Mouse (Mus musculus) MEL (cell line): ENCODE results near the gene Kpna3. TPM values are rescaled to one million over a fixed set of nuclear protein-coding genes. Genes with fewer than 3 reads are reported as not detected.

ENCODE experiments used
- DNase-seq: peaks from one replicate; pipeline ENCODE4 v3.0.0; 2011; ENCODE audit warnings: low read depth, low spot score
- H3K27ac ChIP-seq: 2 replicates; pipeline ENCODE4 v1.5.1; 2012; ENCODE audit warnings: low read depth, mild to moderate bottlenecking, control low read depth, low read length, moderate library complexity; ENCODE audit not compliant: control insufficient read depth
- H3K27me3 ChIP-seq, 2 experiments: fragments of 150-350 bp in 1 of 2; sonication (generic) in 1 of 2; 2 replicates each; pipeline ENCODE4 v1.6.1; 2012; ENCODE audit warnings: low read length in 2 of 2, mild to moderate bottlenecking in 2 of 2, improper control_type of control experiment in 1 of 2, moderate library complexity in 1 of 2; ENCODE audit not compliant: insufficient read depth in 2 of 2, control insufficient read depth in 1 of 2
- H3K36me3 ChIP-seq, 2 experiments: 2 replicates each; pipeline ENCODE4 v1.6.1; 2012 to 2014; ENCODE audit warnings: low read length in 2 of 2, improper control_type of control experiment in 1 of 2, inconsistent platforms in 1 of 2, mild to moderate bottlenecking in 1 of 2; ENCODE audit not compliant: insufficient read depth in 2 of 2, control insufficient read depth in 1 of 2
- H3K4me1 ChIP-seq, 2 experiments: fragments of 150-350 bp in 1 of 2; sonication (generic) in 1 of 2; 2 replicates each; pipeline ENCODE4 v1.6.1; 2012; ENCODE audit warnings: low read length in 2 of 2, improper control_type of control experiment in 1 of 2, mild to moderate bottlenecking in 1 of 2; ENCODE audit not compliant: insufficient read depth in 2 of 2, control insufficient read depth in 1 of 2
- H3K4me3 ChIP-seq, 2 experiments: fragments of 150-350 bp in 1 of 2; sonication (generic) in 1 of 2; 2 replicates each; pipeline ENCODE4 v1.5.1; 2012; ENCODE audit warnings: low read depth in 2 of 2, low read length in 2 of 2, mild to moderate bottlenecking in 2 of 2, moderate library complexity in 2 of 2, control low read depth in 1 of 2, improper control_type of control experiment in 1 of 2; ENCODE audit not compliant: control insufficient read depth in 1 of 2, insufficient read depth in 1 of 2
- H3K79me2 ChIP-seq: 2 replicates; pipeline ENCODE4 v1.6.1; 2012; ENCODE audit warnings: mild to moderate bottlenecking, low read length, moderate library complexity; ENCODE audit not compliant: control insufficient read depth, poor library complexity, insufficient read depth
- H3K9ac ChIP-seq: 2 replicates; pipeline ENCODE4 v1.6.1; 2012; ENCODE audit warnings: low read depth, mild to moderate bottlenecking, control low read depth, low read length, moderate library complexity; ENCODE audit not compliant: control insufficient read depth, poor library complexity, severe bottlenecking
- H3K9me3 ChIP-seq: fragments of 150-350 bp; sonication (generic); replicated peaks from 2 replicates; pipeline ENCODE4 v1.6.1; 2012; ENCODE audit warnings: mild to moderate bottlenecking, low read length, improper control_type of control experiment, moderate library complexity; ENCODE audit not compliant: insufficient read depth
- BHLHE40 ChIP-seq: IDR thresholded peaks from 2 replicates; pipeline ENCODE4 v1.6.1; 2012; ENCODE audit warnings: low read depth, mild to moderate bottlenecking, inconsistent platforms, low read length, improper control_type of control experiment, borderline replicate concordance
- KAT2A ChIP-seq: conservative IDR thresholded peaks from 2 replicates; pipeline ENCODE4 v1.6.1; 2012; ENCODE audit warnings: low read depth, low read length, improper control_type of control experiment, inconsistent platforms
- MAZ ChIP-seq: IDR thresholded peaks from 2 replicates; pipeline ENCODE4 v1.6.1; 2012; ENCODE audit warnings: low read depth, mild to moderate bottlenecking, inconsistent platforms, low read length, improper control_type of control experiment
- MEF2A ChIP-seq: IDR thresholded peaks from 2 replicates; pipeline ENCODE4 v1.6.1; 2014; ENCODE audit warnings: low read depth, mild to moderate bottlenecking, inconsistent platforms, low read length, improper control_type of control experiment; ENCODE audit not compliant: poor library complexity, insufficient replicate concordance, severe bottlenecking; ENCODE audit errors: extremely low read depth
- MYB ChIP-seq: IDR thresholded peaks from 2 replicates; pipeline ENCODE4 v1.6.1; 2011; ENCODE audit warnings: mild to moderate bottlenecking, low read depth, low read length, improper control_type of control experiment
- MYC ChIP-seq: IDR thresholded peaks from 2 replicates; pipeline ENCODE4 v1.6.1; 2011; ENCODE audit warnings: low read depth, mild to moderate bottlenecking, low read length, improper control_type of control experiment, moderate library complexity
- NELFE ChIP-seq: IDR thresholded peaks from 2 replicates; pipeline ENCODE4 v1.6.1; 2011; ENCODE audit warnings: low read depth, low read length, improper control_type of control experiment
- NRF1 ChIP-seq: IDR thresholded peaks from 2 replicates; pipeline ENCODE4 v1.6.1; 2014; ENCODE audit warnings: low read depth, mild to moderate bottlenecking, inconsistent platforms, low read length, improper control_type of control experiment, moderate library complexity; ENCODE audit not compliant: poor library complexity, insufficient read depth, severe bottlenecking
- POLR2AphosphoS2 ChIP-seq: IDR thresholded peaks from 2 replicates; pipeline ENCODE4 v1.6.1; 2011; ENCODE audit warnings: low read length, improper control_type of control experiment
- POLR2AphosphoS5 ChIP-seq: IDR thresholded peaks from 2 replicates; pipeline ENCODE4 v1.6.1; 2012; ENCODE audit warnings: low read depth, borderline replicate concordance, mild to moderate bottlenecking, inconsistent platforms, low read length, moderate library complexity, mixed read lengths
- RCOR1 ChIP-seq: IDR thresholded peaks from 2 replicates; pipeline ENCODE4 v1.6.1; 2012; ENCODE audit warnings: low read depth, mild to moderate bottlenecking, inconsistent platforms, low read length, improper control_type of control experiment
- SIN3A ChIP-seq: IDR thresholded peaks from 2 replicates; pipeline ENCODE4 v1.6.1; 2012; ENCODE audit warnings: low read length, improper control_type of control experiment, inconsistent platforms
- SMC3 ChIP-seq: IDR thresholded peaks from 2 replicates; pipeline ENCODE4 v1.6.1; 2011; ENCODE audit warnings: low read depth, low read length, improper control_type of control experiment
- TAL1 ChIP-seq: IDR thresholded peaks from 2 replicates; pipeline ENCODE4 v1.6.1; 2012; ENCODE audit warnings: mild to moderate bottlenecking, inconsistent platforms, low read length, moderate library complexity, mixed read lengths
- TBP ChIP-seq: IDR thresholded peaks from 2 replicates; pipeline ENCODE4 v1.8.0; 2011; ENCODE audit warnings: low read depth, low read length, improper control_type of control experiment
- USF1 ChIP-seq: IDR thresholded peaks from 2 replicates; pipeline ENCODE4 v1.6.1; 2014; ENCODE audit warnings: low read depth, mild to moderate bottlenecking, inconsistent platforms, low read length, improper control_type of control experiment, moderate library complexity
- USF2 ChIP-seq, 2 experiments: IDR thresholded peaks; 2 replicates each; pipeline ENCODE4 v1.6.1; 2011 to 2012; ENCODE audit warnings: improper control_type of control experiment in 2 of 2, low read length in 2 of 2, borderline replicate concordance in 1 of 2, inconsistent platforms in 1 of 2, low read depth in 1 of 2, mild to moderate bottlenecking in 1 of 2; ENCODE audit not compliant: insufficient read depth in 1 of 2
- ZKSCAN1 ChIP-seq: IDR thresholded peaks from 2 replicates; pipeline ENCODE4 v1.6.1; 2012; ENCODE audit warnings: low read depth, mild to moderate bottlenecking, inconsistent platforms, low read length, improper control_type of control experiment, moderate library complexity
- ZMIZ1 ChIP-seq: IDR thresholded peaks from 2 replicates; pipeline ENCODE4 v1.6.1; 2012; ENCODE audit warnings: low read depth, mild to moderate bottlenecking, inconsistent platforms, low read length, improper control_type of control experiment, moderate library complexity
- ZNF384 ChIP-seq: IDR thresholded peaks from 2 replicates; pipeline ENCODE4 v1.6.1; 2012; ENCODE audit warnings: low read depth, mild to moderate bottlenecking, inconsistent platforms, low read length, improper control_type of control experiment
- polyA plus RNA-seq, 2 experiments: library from polyadenylated mRNA; stranded (reverse) in 1 of 2; unstranded in 1 of 2; fragments of >175 nt in 1 of 2; fragments of >200 nt in 1 of 2; gene quantifications; 2 replicates each; pipeline versions ENCODE4 v1.2.1 to v1.2.4; 2012; ENCODE audit warnings: low replicate concordance in 2 of 2, low read depth in 1 of 2; ENCODE audit not compliant: insufficient read length in 2 of 2, insufficient read depth in 1 of 2, missing spikeins in 1 of 2
- total RNA-seq: library from RNA; depleted of rRNA; stranded (reverse); fragments of 300-350 nt; gene quantifications from 2 replicates; pipeline ENCODE4 v1.2.3, GENCODE M21; 2012

Kpna3 gene
- total and polyA plus RNA-seq, 3 experiments: 22.7 to 309 (median 51.3) TPM

DNA sequence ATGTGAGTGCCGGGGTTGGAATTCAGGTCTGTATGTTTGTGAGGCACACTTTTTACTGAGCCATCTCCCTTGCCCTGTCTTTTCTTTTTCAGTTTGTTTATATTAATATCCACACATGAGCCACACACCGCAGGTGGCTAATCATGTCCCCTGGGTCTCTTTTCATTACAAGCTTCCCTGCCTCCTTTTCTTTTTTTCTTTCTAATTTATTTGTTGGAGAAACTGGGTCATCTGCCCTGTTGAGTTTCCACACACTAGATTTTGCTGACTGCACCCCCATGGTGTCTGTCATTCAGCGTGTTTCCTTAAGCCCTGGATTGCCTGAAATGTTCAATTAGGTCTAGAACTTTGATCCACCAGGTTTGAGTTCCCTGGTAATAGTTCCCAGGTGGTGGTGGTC, 15.9 kb upstream of the Kpna3 start:
- no peak overlapping the region for H3K9ac ChIP-seq
- H3K27ac ChIP-seq: no peak overlapping the region
- no peaks in the 10 kb centered on the region for H3K9me3 ChIP-seq
- no peaks in the 10 kb centered on the region for H3K79me2 ChIP-seq
- peaks cover 0 to 8% of the 10 kb centered on the region in 2 experiments; a peak in 2 of 4 replicates for H3K4me1 ChIP-seq
- DNase-seq: no peak
- peaks cover 0 to 3% of the 10 kb centered on the region in 2 experiments; a peak in 2 of 4 replicates for H3K27me3 ChIP-seq
- H3K36me3 ChIP-seq: no peaks in the 10 kb centered on the region; a peak in 1 of 4 replicates
- TF ChIP-seq NELFE: no peak
- no peak for TF ChIP-seq ZMIZ1
- TF ChIP-seq ZKSCAN1: no peak
- no peak for TF ChIP-seq USF1
- no peak for TF ChIP-seq ZNF384
- TF ChIP-seq USF2 (IDR thresholded peaks at IDR 0.05; ENCODE audit: borderline replicate concordance in 1 of 2, insufficient read depth in 1 of 2, low read depth in 1 of 2, low read length in 2 of 2): no peak
- no peak overlapping the region for H3K4me3 ChIP-seq

DNA sequence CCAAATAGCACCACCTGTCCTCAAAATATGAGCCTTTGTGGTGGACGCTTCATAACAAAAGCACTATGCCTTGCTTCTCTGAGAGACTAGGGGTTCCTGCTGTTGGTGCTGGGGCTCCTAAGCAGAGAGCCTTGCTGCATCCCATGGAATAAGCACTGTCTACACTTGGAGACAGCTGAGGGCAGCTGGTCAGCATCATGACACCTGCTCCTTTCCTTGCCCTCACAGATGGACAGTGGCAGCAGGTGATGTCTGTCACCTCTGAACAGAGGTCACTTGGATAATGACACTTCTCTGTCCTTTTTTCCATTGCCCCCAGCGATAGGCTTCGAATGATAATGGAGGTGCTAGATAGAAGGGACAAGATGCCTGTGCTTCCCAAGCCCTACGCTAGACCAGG, 13.4 kb upstream of the Kpna3 start:
- H3K4me3 ChIP-seq: no peak overlapping the region
- no peaks in the 10 kb centered on the region; a peak in 1 of 4 replicates for H3K36me3 ChIP-seq
- peaks cover 0 to 5% of the 10 kb centered on the region in 2 experiments; a peak in 3 of 4 replicates for H3K27me3 ChIP-seq
- H3K79me2 ChIP-seq: no peaks in the 10 kb centered on the region
- H3K9me3 ChIP-seq: no peaks in the 10 kb centered on the region
- no peak overlapping the region for H3K27ac ChIP-seq
- H3K9ac ChIP-seq: no peak overlapping the region
- no peak for TF ChIP-seq ZNF384
- TF ChIP-seq MEF2A: no peak
- no peak for TF ChIP-seq SIN3A
- no peak for TF ChIP-seq MAZ
- TF ChIP-seq POLR2AphosphoS5: no peak
- no peak for TF ChIP-seq MYC
- no peak for TF ChIP-seq TBP
- no peak for TF ChIP-seq SMC3
- TF ChIP-seq NRF1: no peak
- no peak for TF ChIP-seq BHLHE40
- no peak for TF ChIP-seq POLR2AphosphoS2
- no peak for TF ChIP-seq ZMIZ1
- no peak for TF ChIP-seq TAL1
- TF ChIP-seq RCOR1: no peak
- no peak for TF ChIP-seq KAT2A
- no peak for TF ChIP-seq USF1
- no peak for TF ChIP-seq MYB
- peaks cover 0 to 8% of the 10 kb centered on the region in 2 experiments; a peak in 3 of 4 replicates for H3K4me1 ChIP-seq
- DNase-seq: no peak
